Mouse (Mus musculus) colon, adult 2 months (tissue): Measurements from ENCODE around the gene Xdh. TPM values are rescaled to one million over a fixed set of nuclear protein-coding genes. Genes with fewer than 3 reads are reported as not detected.

Source experiments
- polyA plus RNA-seq: library from polyadenylated mRNA; depleted of rRNA; stranded (reverse); fragments of >200 nt; gene quantifications from 2 replicates; pipeline ENCODE4 v1.2.3, GENCODE M21; 2012; rRNA removed

Xdh gene
- 30.4 and 42.0 TPM in 2 replicates for polyA plus RNA-seq

GRCm38 (mm10) chr17:73950062-73950735 is at the start of gene Xdh:
TSS of gene Xdh (minus strand) at chr17:73950196.

Other genes starting within 250 kb of the Xdh start
- 0.08 and 0.16 TPM in 2 replicates for gene Galnt14, start 239.7 kb downstream of the Xdh start, polyA plus RNA-seq
- gene Ehd3, start 146.1 kb downstream of the Xdh start, polyA plus RNA-seq: 2.3 and 4.0 TPM in 2 replicates
- gene Srd5a2, start 97.7 kb upstream of the Xdh start, polyA plus RNA-seq: 0.65 and 1.5 TPM in 2 replicates